Mouse (Mus musculus): ENCODE results near the gene Spen. TPM values are rescaled to one million over a fixed set of nuclear protein-coding genes. Genes with fewer than 3 reads are reported as not detected.

Gene Spen
- polyA plus RNA-seq, 1 experiment from 2014 or later: 14.2 TPM

- 84% methylated on average over 10 of the region's 10 CpGs for WGBS
- no peak for DNase-seq (ENCODE audit: low spot score)
- Histone ChIP-seq H3K4me3 (no peak overlapping the region), H3K27me3 (ENCODE audit: insufficient read depth, poor library complexity, severe bottlenecking) (peaks cover 54% of the 10 kb centered on the region), H3K27ac (no peak overlapping the region), H3K36me3 (no peaks in the 10 kb centered on the region), H3K9me3 (no peaks in the 10 kb centered on the region), H3K4me1 (replicated peaks) (peaks cover 22% of the 10 kb centered on the region)
Observed at GRCm38 (mm10) chr4:141426796-141427745, 111.3 kb downstream of the Spen start.

GRCm38 (mm10) chr4:141425484-141426479 lies 112.6 kb downstream of the Spen start:
- 4% methylated on average over 36 of the region's 36 CpGs for WGBS
- peak; percentile 17 for DNase-seq (ENCODE audit: low spot score)
- H3K27me3 ChIP-seq (ENCODE audit: insufficient read depth, poor library complexity, severe bottlenecking): peaks cover 65% of the 10 kb centered on the region
- peaks cover 33% of the 10 kb centered on the region for H3K4me1 ChIP-seq (replicated peaks)
- peak overlapping the region; percentile 25; the same call in 1 of the 2 replicates for H3K27ac ChIP-seq
- H3K4me3 ChIP-seq: peak overlapping the region; percentile 48
- H3K9me3 ChIP-seq: no peaks in the 10 kb centered on the region
- no peaks in the 10 kb centered on the region for H3K36me3 ChIP-seq

GRCm38 (mm10) chr4:141423691-141424431 lies 114.5 kb downstream of the Spen start:
- peaks cover 65% of the 10 kb centered on the region for H3K27me3 ChIP-seq (ENCODE audit: insufficient read depth, poor library complexity, severe bottlenecking)
- no peaks in the 10 kb centered on the region for H3K9me3 ChIP-seq
- WGBS: 86% methylated on average over 13 of the region's 13 CpGs
- no peak overlapping the region for H3K4me3 ChIP-seq
- no peak overlapping the region for H3K27ac ChIP-seq
- DNase-seq (ENCODE audit: low spot score): no peak
- H3K4me1 ChIP-seq (replicated peaks): peaks cover 46% of the 10 kb centered on the region
- no peaks in the 10 kb centered on the region for H3K36me3 ChIP-seq

GRCm38 (mm10) chr4:141423288-141423687 lies 115.1 kb downstream of the Spen start:
- no peak overlapping the region for H3K4me3 ChIP-seq
- H3K4me1 ChIP-seq (replicated peaks): peaks cover 46% of the 10 kb centered on the region
- no peak for DNase-seq (ENCODE audit: low spot score)
- no peaks in the 10 kb centered on the region for H3K9me3 ChIP-seq
- H3K36me3 ChIP-seq: no peaks in the 10 kb centered on the region
- no peak overlapping the region for H3K27ac ChIP-seq
- WGBS: 80% methylated on average over 5 of the region's 5 CpGs
- H3K27me3 ChIP-seq (ENCODE audit: insufficient read depth, poor library complexity, severe bottlenecking): peaks cover 65% of the 10 kb centered on the region

- Histone ChIP-seq H3K36me3 (no peaks in the 10 kb centered on the region), H3K9me3 (no peaks in the 10 kb centered on the region), H3K4me1 (replicated peaks) (peaks cover 46% of the 10 kb centered on the region), H3K27me3 (ENCODE audit: insufficient read depth, poor library complexity, severe bottlenecking) (peaks cover 65% of the 10 kb centered on the region), H3K4me3 (no peak overlapping the region), H3K27ac (no peak overlapping the region)
- DNase-seq (ENCODE audit: low spot score): no peak
- WGBS: 81% methylated on average over 5 of the region's 5 CpGs
Observed at GRCm38 (mm10) chr4:141422841-141423240, 115.6 kb downstream of the Spen start.

GRCm38 (mm10) chr4:141421423-141421822 lies 117.0 kb downstream of the Spen start:
- Histone ChIP-seq H3K9me3 (no peaks in the 10 kb centered on the region), H3K4me1 (replicated peaks) (peaks cover 41% of the 10 kb centered on the region), H3K27ac (no peak overlapping the region), H3K27me3 (ENCODE audit: insufficient read depth, poor library complexity, severe bottlenecking) (peaks cover 52% of the 10 kb centered on the region), H3K4me3 (no peak overlapping the region), H3K36me3 (no peaks in the 10 kb centered on the region)
- DNase-seq (ENCODE audit: low spot score): no peak
- 73% methylated on average over 14 of the region's 14 CpGs for WGBS

GRCm38 (mm10) chr4:141420886-141421285 lies 117.5 kb downstream of the Spen start:
- no peaks in the 10 kb centered on the region for H3K9me3 ChIP-seq
- H3K27ac ChIP-seq: no peak overlapping the region
- DNase-seq (ENCODE audit: low spot score): no peak
- H3K36me3 ChIP-seq: no peaks in the 10 kb centered on the region
- H3K4me3 ChIP-seq: no peak overlapping the region
- peaks cover 47% of the 10 kb centered on the region for H3K27me3 ChIP-seq (ENCODE audit: insufficient read depth, poor library complexity, severe bottlenecking)
- peaks cover 36% of the 10 kb centered on the region for H3K4me1 ChIP-seq (replicated peaks)
- WGBS: 54% methylated on average over 9 of the region's 9 CpGs

- no peaks in the 10 kb centered on the region for H3K36me3 ChIP-seq
- 65% methylated on average over 9 of the region's 9 CpGs for WGBS
- H3K9me3 ChIP-seq: no peaks in the 10 kb centered on the region
- peaks cover 30% of the 10 kb centered on the region for H3K4me1 ChIP-seq (replicated peaks)
- H3K4me3 ChIP-seq: no peak within 1 kb of the TSS
- 0 out of 2 replicates have a peak within 1 kb of the TSS, but pooled peaks have one; percentile 50 for H3K27ac ChIP-seq
- H3K27me3 ChIP-seq (ENCODE audit: insufficient read depth, poor library complexity, severe bottlenecking): peaks cover 41% of the 10 kb centered on the region
- no peak for DNase-seq (ENCODE audit: low spot score)
Observed at GRCm38 (mm10) chr4:141420192-141420829, 118.1 kb downstream of the Spen start, which contains the start of gene Hspb7. Hspb7 (plus strand) TSS chr4:141420779.

GRCm38 (mm10) chr4:141419398-141420191 lies 118.8 kb downstream of the Spen start:
- no peaks in the 10 kb centered on the region for H3K36me3 ChIP-seq
- H3K4me1 ChIP-seq (replicated peaks): peaks cover 24% of the 10 kb centered on the region
- H3K9me3 ChIP-seq: no peaks in the 10 kb centered on the region
- 0 out of 2 replicates have a peak overlapping the region, but pooled peaks have one; percentile 50 for H3K27ac ChIP-seq
- H3K27me3 ChIP-seq (ENCODE audit: insufficient read depth, poor library complexity, severe bottlenecking): peaks cover 34% of the 10 kb centered on the region
- no peak for DNase-seq (ENCODE audit: low spot score)
- 66% methylated on average over 27 of the region's 27 CpGs for WGBS
- no peak overlapping the region for H3K4me3 ChIP-seq

Measured in hindbrain, embryonic 10.5 days (tissue).